Mouse (Mus musculus): ENCODE results near the gene Olfr527. TPM values are rescaled to one million over a fixed set of nuclear protein-coding genes. Genes with fewer than 3 reads are reported as not detected.

Gene Olfr527
- not detected for total RNA-seq (2021)
- long read RNA-seq, experiment 1, result 0 reads
- long read RNA-seq, experiment 2, result 0 reads

DNA sequence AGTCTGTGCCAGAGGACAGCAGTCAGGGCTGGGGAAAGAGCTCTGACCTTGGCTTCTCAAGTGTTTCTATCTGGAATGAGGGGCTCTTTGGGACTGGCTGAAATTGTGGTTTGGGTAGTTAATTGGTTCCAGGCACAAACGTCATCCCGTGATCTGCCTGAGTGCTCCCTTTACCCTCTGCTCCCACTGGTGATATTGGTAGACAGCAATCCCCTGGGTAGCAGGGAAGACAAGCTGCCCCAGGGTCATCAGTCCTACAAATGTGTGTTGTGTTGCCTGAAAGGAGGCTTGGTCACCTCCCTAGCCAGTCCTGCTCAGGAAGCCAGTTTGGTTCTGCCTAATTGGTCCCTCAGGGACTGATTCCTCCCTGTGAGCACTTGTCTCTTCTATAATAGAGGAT lies at the start of gene Olfr527:
Olfr527 (plus strand) TSS at position 301 of the 400 bp plus-strand sequence.
- no peak for DNase-seq

DNA sequence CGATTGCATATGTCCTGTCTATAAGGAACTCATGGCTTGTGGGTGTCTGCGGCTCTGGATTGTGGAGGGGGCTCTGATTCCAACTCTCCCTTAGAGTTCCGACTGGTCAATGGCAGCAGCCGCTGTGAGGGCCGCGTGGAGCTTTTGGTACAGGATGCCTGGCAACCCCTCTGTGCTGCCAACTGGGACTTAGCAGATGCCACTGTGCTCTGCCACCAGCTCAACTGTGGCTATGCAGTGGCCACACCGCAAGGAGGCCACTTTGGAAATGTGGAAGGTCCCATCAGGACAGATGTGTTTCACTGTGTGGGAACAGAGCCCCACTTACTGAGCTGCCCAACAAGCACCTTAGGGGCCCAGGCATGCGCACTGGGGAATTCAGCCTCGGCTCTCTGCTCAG lies 38.1 kb upstream of the Olfr527 start:
- no peak for DNase-seq

DNA sequence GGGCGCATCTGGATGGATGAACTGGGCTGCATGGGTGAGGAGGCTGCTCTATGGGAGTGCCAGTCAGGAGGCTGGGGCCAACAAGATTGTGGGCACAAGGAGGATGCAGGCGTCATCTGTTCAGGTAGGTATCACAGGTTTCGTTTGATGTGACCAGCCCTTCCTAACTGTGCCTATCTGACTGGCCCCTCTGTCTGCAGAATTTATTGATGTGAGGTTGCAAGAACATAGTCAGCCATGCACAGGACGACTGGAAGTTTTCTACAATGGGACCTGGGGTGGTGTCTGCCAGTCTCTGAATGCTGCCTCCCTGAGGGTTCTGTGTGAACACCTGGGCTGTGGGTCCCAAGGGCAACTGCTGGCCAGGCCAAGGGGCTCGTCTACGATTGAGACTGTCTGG lies 36.9 kb upstream of the Olfr527 start:
- no peak for DNase-seq

DNA sequence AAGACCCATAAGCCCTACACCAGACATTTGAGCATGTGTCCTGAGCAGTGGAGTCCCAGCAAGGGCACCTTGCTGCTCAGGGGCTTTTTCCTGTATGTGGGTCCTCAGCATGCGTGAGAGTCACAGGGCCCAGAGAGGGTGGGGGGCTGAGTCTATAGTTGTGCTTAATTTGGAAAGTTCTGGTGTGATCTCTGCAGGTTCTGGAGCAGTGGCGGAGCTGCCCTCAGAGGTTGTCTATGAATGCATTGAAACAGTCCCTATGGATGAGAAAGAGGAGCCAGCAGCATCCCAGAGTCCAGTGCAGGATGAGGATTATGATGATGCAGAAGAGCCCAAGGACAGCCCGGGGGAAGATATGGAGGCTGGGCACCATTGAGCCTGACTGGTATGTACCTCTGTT lies 34.4 kb upstream of the Olfr527 start:
- DNase-seq, result no peak

DNA sequence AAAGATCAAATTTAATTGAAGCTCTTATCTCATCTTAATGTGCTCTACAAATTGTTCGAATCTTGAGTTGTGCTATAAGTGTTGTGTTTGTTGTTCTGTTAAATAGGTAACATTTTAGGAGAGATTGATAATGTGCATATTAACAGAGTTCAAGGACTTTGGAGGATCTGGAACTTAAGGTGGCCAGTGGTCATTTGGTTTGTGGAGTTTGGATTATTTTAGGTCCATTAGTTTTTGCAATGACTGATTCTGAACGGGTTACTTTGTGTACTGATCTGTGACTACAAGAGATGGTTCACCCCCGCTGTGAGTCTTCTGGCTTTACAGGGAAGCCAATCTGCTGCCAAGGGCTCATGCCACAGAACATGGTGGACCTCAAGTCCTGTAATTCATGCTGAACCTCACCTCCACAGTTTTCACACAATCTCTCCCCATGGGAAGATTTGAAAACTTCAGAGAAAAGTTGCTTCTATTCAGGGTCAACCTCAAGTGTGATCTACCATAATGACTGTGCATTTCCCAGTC lies 13.9 kb upstream of the Olfr527 start:
- no peak for DNase-seq

DNA sequence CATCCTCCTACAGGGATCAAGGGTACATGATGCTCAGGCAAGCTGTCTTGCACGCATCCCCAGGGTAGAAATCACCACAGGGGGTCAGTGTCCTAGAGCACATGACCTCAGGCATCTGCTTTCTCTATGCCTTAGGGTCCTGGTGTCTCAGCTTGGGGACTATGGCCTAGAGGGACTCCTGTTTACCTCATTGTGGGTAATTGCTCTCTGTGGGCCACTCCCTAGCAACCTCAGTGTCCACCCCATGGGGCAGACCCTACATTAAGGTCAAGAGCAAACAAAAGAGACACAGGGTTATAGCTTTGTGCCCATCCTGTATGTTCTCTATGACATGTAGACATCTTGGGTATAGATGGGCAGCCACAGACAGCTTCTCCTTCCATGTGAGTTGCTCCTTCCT lies 13.3 kb upstream of the Olfr527 start, which contains the start of gene Olfr525:
Olfr525 (plus strand) TSS at position 301 of the 400 bp plus-strand sequence.
- DNase-seq, result no peak

DNA sequence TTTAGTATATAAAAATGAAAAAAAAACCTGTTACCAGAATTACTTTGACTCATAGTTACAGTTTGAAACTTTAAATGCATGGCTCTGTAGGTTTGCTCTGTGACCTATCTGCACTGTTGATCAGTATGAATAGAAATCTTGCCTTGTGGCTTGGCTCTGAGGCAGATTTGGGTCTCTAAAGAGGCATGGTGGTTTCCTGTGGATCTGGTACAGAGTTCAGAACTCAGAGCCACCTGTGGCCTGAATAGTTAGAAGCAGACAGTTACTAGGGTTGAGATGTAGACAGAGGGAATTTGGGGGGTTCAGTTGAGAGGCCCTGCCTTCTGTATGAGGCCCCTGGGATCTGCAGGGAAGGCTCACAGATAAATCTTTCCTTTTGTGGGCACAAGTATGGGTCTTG lies 12.7 kb upstream of the Olfr527 start:
- no peak for DNase-seq

DNA sequence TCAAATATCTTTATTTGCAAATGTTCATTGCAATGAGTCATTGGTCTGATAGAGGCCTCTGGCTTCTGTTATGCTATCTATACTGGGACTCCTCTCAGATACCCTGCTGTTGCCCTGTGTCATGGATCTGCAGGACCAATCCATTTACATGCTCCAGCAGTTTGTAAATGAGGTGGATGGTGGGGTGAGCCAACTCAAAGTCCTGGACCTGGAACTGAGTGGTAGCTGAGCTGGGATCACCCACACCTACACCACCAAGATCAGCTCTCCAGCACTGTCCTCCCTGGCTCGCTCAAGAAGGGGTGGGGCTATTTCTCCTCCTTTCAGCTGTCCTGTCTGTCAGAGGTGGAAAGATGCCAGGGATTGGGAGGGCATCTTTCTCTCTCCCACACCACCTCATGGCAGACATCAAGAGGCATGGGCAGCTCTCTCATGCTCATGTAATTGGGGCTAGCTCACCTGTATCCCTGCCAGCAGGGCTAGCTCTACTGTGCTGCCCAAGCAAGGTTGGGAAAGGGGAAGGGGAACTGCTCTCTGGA lies 4.0 kb upstream of the Olfr527 start:
- DNase-seq, result no peak

DNA sequence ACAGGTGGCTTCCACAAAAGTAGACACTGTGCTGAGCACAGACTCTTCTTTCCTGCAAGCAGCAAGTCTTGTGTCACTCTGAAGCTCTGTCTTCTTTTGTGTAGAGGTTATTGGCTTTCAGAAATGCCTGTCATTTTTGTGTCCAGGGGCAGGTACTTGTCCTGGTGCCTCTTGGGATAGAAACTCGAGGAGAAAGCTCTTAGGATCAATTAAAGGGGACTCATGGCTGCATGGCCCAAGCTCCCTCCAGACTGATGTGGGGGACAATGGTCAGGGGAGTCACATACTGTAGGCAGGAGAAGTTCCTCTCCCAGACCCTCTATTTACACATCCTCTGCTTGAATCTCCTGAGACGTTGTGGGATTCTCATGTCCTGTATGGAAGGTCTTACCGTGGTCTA lies 27.8 kb downstream of the Olfr527 start, which contains the start of gene Olfr60:
Olfr60 (minus strand) TSS at position 101 of the 400 bp plus-strand sequence.
- no peak for DNase-seq

DNA sequence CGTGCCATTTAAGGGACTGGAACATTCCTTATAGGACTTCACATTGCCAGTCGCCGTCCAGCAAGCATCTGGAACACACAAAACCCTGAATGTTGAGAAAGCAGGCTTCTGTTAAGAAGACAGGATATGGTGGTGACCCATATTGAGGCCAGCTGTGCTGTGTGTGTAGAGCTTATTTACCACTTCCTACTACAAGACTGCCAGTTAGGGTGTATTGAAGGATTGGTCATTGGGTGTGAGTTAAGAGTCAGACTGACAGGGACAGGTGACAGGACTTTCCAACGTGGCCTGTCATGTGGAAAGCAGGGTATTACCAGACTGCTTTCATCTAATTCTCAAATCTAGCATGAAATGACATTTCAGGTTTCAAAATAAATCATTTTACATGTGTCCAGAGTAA lies 40.5 kb downstream of the Olfr527 start:
- DNase-seq, result no peak

DNA sequence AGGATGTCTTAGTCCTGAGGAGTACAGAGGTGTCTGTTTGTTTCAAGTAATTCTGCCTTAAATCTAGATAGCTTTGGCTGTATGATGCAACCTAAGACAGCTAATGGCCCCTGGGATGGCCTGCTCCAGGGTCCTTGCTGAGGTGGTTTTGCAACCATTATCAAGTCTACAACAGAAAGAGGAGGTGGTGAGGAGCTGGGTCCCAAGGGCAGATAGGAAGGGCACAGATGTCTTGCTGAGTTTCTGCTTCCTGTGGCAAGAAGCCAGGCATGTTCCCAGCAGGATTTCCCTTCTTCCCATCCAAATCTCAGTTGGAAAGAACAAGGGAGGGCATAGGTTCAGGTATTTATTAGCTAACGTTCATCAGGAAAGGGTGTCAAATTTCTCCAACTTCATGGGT lies 42.4 kb downstream of the Olfr527 start, which contains the start of gene Olfr530:
Olfr530 (minus strand) TSS at position 101 of the 400 bp plus-strand sequence.
- no peak for DNase-seq

DNA sequence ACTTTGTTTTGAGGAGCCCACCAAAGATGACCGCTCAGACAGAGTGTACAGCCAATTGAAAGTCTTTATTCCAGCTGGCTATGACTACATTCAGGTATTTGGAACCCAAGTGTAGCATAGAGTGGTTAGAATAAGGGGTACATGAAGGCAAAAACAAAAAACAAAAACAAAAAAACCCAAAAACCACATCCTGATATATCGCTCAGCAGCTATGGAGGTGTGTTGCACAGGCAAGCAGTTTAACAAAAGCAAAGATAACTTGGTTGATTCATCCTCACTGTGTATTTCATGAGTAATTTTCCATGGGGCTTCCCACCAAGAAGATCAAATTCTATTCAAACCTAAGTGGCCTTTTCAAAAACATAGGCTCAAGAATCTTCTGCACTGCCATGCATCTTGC lies 43.1 kb downstream of the Olfr527 start:
- no peak for DNase-seq

Other genes with a start within 250 kb of the Olfr527 start
- not detected for gene Prap1, start 240.6 kb upstream of the Olfr527 start, total RNA-seq (2021)
- gene Fuom, start 231.6 kb upstream of the Olfr527 start, total RNA-seq (2021), result 10 to 100 TPM; 41.6 to 47.5 TPM
- 1 to 10 TPM; 4.2 to 4.8 TPM for gene Paox, start 218.2 kb upstream of the Olfr527 start, total RNA-seq (2021)
- gene Echs1, start 217.5 kb upstream of the Olfr527 start, total RNA-seq (2021), result 100 to 1,000 TPM; 120 to 132 TPM
- gene Mtg1, start 196.5 kb upstream of the Olfr527 start, total RNA-seq (2021), result 10 to 100 TPM; 21.7 to 24.6 TPM
- under 1 TPM; 0.20 to 0.21 TPM for gene Sprn, start 179.1 kb upstream of the Olfr527 start, total RNA-seq (2021)
- gene Olfr522, start 169.3 kb upstream of the Olfr527 start, total RNA-seq (2021), result not detected
- not detected for gene Olfr523, start 160.8 kb upstream of the Olfr527 start, total RNA-seq (2021)
- gene Olfr524, start 128.1 kb upstream of the Olfr527 start, total RNA-seq (2021), result not detected
- gene Cd163l1, start 115.8 kb upstream of the Olfr527 start, total RNA-seq (2021), result not detected
- gene 5830411N06Rik, start 86.7 kb upstream of the Olfr527 start, total RNA-seq (2021), result not detected
- gene Olfr525, start 13.2 kb upstream of the Olfr527 start, total RNA-seq (2021), result not detected
- not detected for gene Olfr60, start 27.7 kb downstream of the Olfr527 start, total RNA-seq (2021)
- not detected for gene Olfr530, start 42.3 kb downstream of the Olfr527 start, total RNA-seq (2021)
- gene Olfr531, start 68.9 kb downstream of the Olfr527 start, total RNA-seq (2021), result not detected
- gene Olfr532, start 87.6 kb downstream of the Olfr527 start, total RNA-seq (2021), result not detected
- gene Olfr533, start 129.4 kb downstream of the Olfr527 start, total RNA-seq (2021), result not detected
- gene Olfr535, start 150.2 kb downstream of the Olfr527 start, total RNA-seq (2021), result not detected
- not detected for gene Olfr536, start 173.4 kb downstream of the Olfr527 start, total RNA-seq (2021)
- gene Olfr538, start 233.9 kb downstream of the Olfr527 start, total RNA-seq (2021), result not detected